Mouse (Mus musculus) ES-Bruce4 (cell line): ENCODE measurements around the gene Galnt18.

ENCODE experiments used
- CTCF ChIP-seq: IDR thresholded peaks from one replicate; pipeline ENCODE4 v1.8.1; 2011; ENCODE audit warnings: low read depth, low read length
- EP300 ChIP-seq: IDR thresholded peaks from 2 replicates; pipeline ENCODE4 v1.6.1; 2011; ENCODE audit warnings: low read depth, low read length; ENCODE audit not compliant: insufficient read depth
- POLR2A ChIP-seq: IDR thresholded peaks from one replicate; pipeline ENCODE4 v1.8.1; 2011; ENCODE audit warnings: low read length; ENCODE audit not compliant: insufficient read depth

- TF ChIP-seq POLR2A (no peak), CTCF (peak; percentile 75), EP300 (no peak)
Observed at GRCm38 (mm10) chr7:111782126-111782525, 2.3 kb upstream of the Galnt18 start.
